Mouse (Mus musculus): ENCODE data around the gene Vps9d1. TPM values are rescaled to one million over a fixed set of nuclear protein-coding genes. Genes with fewer than 3 reads are reported as not detected.

The Vps9d1 gene
- polyA plus RNA-seq, 1 experiment from 2014 or later: 4.5 TPM

GRCm38 (mm10) chr8:123242107-123242923 lies 11.8 kb downstream of the Vps9d1 start:
- no peak for DNase-seq
- no peak overlapping the region for H3K4me2 ChIP-seq (ENCODE audit: low read depth, low read length)
- peaks cover 16% of the 10 kb centered on the region for H3K36me3 ChIP-seq (replicated peaks; ENCODE audit: insufficient read depth, low read length)
- H3K27ac ChIP-seq (ENCODE audit: low read depth): peak overlapping the region; percentile 79
- no peaks in the 10 kb centered on the region for H3K27me3 ChIP-seq (ENCODE audit: insufficient read depth, low read length)
- ATAC-seq: peak; percentile 71
- WGBS (ENCODE audit: insufficient replicate concordance): 65% methylated on average over 7 of the region's 7 CpGs
- H3K4me3 ChIP-seq (ENCODE audit: low read depth, low read length): no peak overlapping the region
- H3K9me3 ChIP-seq (ENCODE audit: low read length): no peaks in the 10 kb centered on the region
- 0 out of 2 replicates have a peak overlapping the region, but pooled peaks have one; percentile 26 for H3K9ac ChIP-seq (replicated peaks)
- H3K4me1 ChIP-seq (ENCODE audit: insufficient read depth): peaks cover 21% of the 10 kb centered on the region
- TF ChIP-seq EP300 (IDR thresholded peaks at IDR 0.05; ENCODE audit: low read depth): no peak

- ATAC-seq: no peak
- H3K27ac ChIP-seq (ENCODE audit: low read depth): no peak overlapping the region
- no peak overlapping the region for H3K4me2 ChIP-seq (ENCODE audit: low read depth, low read length)
- no peak overlapping the region for H3K9ac ChIP-seq (replicated peaks)
- H3K4me1 ChIP-seq (ENCODE audit: insufficient read depth): peaks cover 30% of the 10 kb centered on the region
- H3K4me3 ChIP-seq (ENCODE audit: low read depth, low read length): no peak overlapping the region
- no peaks in the 10 kb centered on the region for H3K9me3 ChIP-seq (ENCODE audit: low read length)
- no peak for DNase-seq
- H3K36me3 ChIP-seq (replicated peaks; ENCODE audit: insufficient read depth, low read length): 0 out of 2 replicates have a peak, but pooled peaks cover 9% of the 10 kb centered on the region
- TF ChIP-seq CTCF (IDR thresholded peaks at IDR 0.05; ENCODE audit: low read depth) (no peak), EP300 (IDR thresholded peaks at IDR 0.05; ENCODE audit: low read depth) (no peak)
- peaks cover 7% of the 10 kb centered on the region; the same call in 1 of the 2 replicates for H3K27me3 ChIP-seq (ENCODE audit: insufficient read depth, low read length)
- 83% methylated on average over 10 of the region's 10 CpGs for WGBS (ENCODE audit: insufficient replicate concordance)
Measured at GRCm38 (mm10) chr8:123239398-123239797, 14.8 kb downstream of the Vps9d1 start.

DNA sequence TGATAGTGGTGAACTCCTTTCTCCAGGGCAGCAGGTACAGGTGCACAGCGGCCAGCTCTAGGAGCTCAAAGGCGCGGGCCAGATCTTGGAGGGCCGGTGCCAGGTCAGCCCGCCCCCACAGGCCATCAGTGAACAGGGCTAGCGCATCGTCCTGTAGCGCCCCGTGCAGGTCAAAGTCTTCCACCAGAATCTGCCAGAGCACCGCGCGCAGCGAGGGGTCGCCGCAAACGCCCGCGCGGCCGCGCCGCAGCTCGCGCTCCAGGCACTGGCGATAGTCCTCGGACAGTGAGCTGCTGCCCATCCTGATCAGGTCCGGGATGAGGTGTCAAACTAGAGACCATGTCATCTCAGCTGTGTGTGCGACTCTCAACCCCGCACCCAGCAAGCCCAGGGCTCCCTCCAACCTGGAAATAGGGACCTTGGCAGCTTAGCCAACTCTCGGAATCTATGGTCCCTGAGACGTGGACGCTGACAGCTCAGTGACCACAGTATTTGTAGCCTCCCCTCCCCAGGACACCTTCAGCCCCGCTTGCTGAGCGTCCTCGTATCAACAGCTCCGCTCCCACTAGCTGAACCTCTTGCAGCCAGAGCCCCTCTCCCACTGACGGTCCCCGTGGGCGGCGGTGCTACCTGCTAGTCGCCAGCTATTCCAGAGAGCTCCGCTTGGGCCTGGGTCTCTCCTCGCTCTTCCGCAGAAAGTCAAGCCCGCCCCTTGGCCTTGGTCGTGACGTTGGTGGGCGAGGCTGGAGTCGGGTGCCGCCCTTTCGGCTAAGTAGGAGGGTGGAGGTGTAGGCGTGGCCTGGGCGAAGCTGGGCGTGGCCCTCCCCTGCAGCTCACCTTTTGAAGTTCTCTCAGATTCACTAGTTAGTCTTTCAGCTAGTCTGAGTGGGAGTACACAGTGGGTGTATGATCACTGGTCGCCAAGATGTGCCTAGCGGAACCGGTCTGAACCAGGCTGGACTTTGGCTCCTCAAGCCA lies 18.3 kb downstream of the Vps9d1 start, which contains the start of gene Spata2l:
Gene Spata2l, minus strand, starts transcription at position 714 of the 978 bp plus-strand sequence.
- 1% methylated on average over 57 of the region's 57 CpGs for WGBS (ENCODE audit: insufficient replicate concordance)

GRCm38 (mm10) chr8:123234918-123235519 lies 19.1 kb downstream of the Vps9d1 start:
- H3K36me3 ChIP-seq (replicated peaks; ENCODE audit: insufficient read depth, low read length): no peaks in the 10 kb centered on the region
- no peak; the same call in 1 of the 2 replicates for ATAC-seq
- H3K4me2 ChIP-seq (ENCODE audit: low read depth, low read length): peak overlapping the region; percentile 90
- peak overlapping the region; percentile 76 for H3K4me3 ChIP-seq (ENCODE audit: low read depth, low read length)
- no peak for TF ChIP-seq EP300 (IDR thresholded peaks at IDR 0.05; ENCODE audit: low read depth)
- no peak for TF ChIP-seq CTCF (IDR thresholded peaks at IDR 0.05; ENCODE audit: low read depth)
- H3K27ac ChIP-seq (ENCODE audit: low read depth): no peak overlapping the region
- H3K4me1 ChIP-seq (ENCODE audit: insufficient read depth): peaks cover 14% of the 10 kb centered on the region
- DNase-seq: no peak
- 29% methylated on average over 13 of the region's 13 CpGs for WGBS (ENCODE audit: insufficient replicate concordance)
- peak overlapping the region; percentile 74 for H3K9ac ChIP-seq (replicated peaks)
- H3K9me3 ChIP-seq (ENCODE audit: low read length): no peaks in the 10 kb centered on the region
- peaks cover 7% of the 10 kb centered on the region; the same call in 1 of the 2 replicates for H3K27me3 ChIP-seq (ENCODE audit: insufficient read depth, low read length)

More for the DNA sequence above, 18.3 kb downstream of the Vps9d1 start, which contains the start of gene Spata2l:
- no peak for TF ChIP-seq EP300 (IDR thresholded peaks at IDR 0.05; ENCODE audit: low read depth)
- TF ChIP-seq CTCF (IDR thresholded peaks at IDR 0.05; ENCODE audit: low read depth): peak; percentile 53
- Histone ChIP-seq H3K4me2 (ENCODE audit: low read depth, low read length) (peak within 1 kb of the TSS; percentile 90), H3K4me1 (ENCODE audit: insufficient read depth) (peaks cover 14% of the 10 kb centered on the region), H3K27me3 (ENCODE audit: insufficient read depth, low read length) (peaks cover 7% of the 10 kb centered on the region; the same call in 1 of the 2 replicates), H3K9ac (replicated peaks) (peak within 1 kb of the TSS; percentile 74), H3K9me3 (ENCODE audit: low read length) (no peaks in the 10 kb centered on the region), H3K36me3 (replicated peaks; ENCODE audit: insufficient read depth, low read length) (no peaks in the 10 kb centered on the region), H3K4me3 (ENCODE audit: low read depth, low read length) (peak within 1 kb of the TSS; percentile 76), H3K27ac (ENCODE audit: low read depth) (peak within 1 kb of the TSS; percentile 74)
- peak; percentile 92 for DNase-seq
- ATAC-seq: peak; percentile 92

DNA sequence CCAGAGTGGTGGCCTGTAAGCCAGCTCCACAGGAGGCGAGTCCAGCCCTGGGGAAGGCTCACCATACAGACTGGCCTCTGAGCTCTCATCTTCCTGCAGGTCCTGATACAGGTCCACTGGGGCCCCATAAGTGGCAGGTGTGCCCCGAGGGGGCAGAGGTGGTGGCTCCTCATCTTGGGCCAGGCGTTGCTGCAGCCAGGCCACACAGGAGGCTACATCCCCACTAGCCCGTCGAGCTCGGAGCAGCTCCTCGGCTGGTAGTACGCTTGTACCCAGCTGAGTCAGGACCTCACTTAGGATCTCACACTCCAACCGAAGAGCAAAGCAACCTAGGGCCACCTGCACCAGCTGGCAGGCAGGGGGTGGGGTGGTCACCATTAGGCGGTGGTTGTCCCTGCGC lies 20.4 kb downstream of the Vps9d1 start:
- no peak overlapping the region for H3K4me2 ChIP-seq (ENCODE audit: low read depth, low read length)
- 76% methylated on average over 11 of the region's 11 CpGs for WGBS (ENCODE audit: insufficient replicate concordance)
- no peak overlapping the region for H3K9ac ChIP-seq (replicated peaks)
- ATAC-seq (no peak), DNase-seq (no peak)
- H3K4me1 ChIP-seq (ENCODE audit: insufficient read depth): peaks cover 14% of the 10 kb centered on the region
- no peak overlapping the region for H3K27ac ChIP-seq (ENCODE audit: low read depth)
- no peaks in the 10 kb centered on the region for H3K9me3 ChIP-seq (ENCODE audit: low read length)
- no peak for TF ChIP-seq CTCF (IDR thresholded peaks at IDR 0.05; ENCODE audit: low read depth)
- no peak for TF ChIP-seq EP300 (IDR thresholded peaks at IDR 0.05; ENCODE audit: low read depth)
- H3K27me3 ChIP-seq (ENCODE audit: insufficient read depth, low read length): peaks cover 7% of the 10 kb centered on the region; the same call in 1 of the 2 replicates
- H3K4me3 ChIP-seq (ENCODE audit: low read depth, low read length): no peak overlapping the region
- no peaks in the 10 kb centered on the region for H3K36me3 ChIP-seq (replicated peaks; ENCODE audit: insufficient read depth, low read length)
